Mouse (Mus musculus) stomach, embryonic 16.5 days (tissue): ENCODE data around the gene Pex19. TPM values are rescaled to one million over a fixed set of nuclear protein-coding genes. Genes with fewer than 3 reads are reported as not detected.
A peak's percentile ranks its signal among the peaks of the same experiment; 100 is the strongest.

Experiments
- ATAC-seq: fragments of 200-750 bp; cut with Nextera tagmentation; 2 replicates; pipeline ENCODE4 v1.8.0; 2017; ENCODE audit warnings: moderate number of reproducible peaks, moderate TSS enrichment; ENCODE audit not compliant: insufficient read depth, low FRiP score
- H3K27ac ChIP-seq: fragments of 300-500 bp; sonication (generic); 2 replicates; pipeline ENCODE4 v1.5.1; 2014; ENCODE audit warnings: low read length
- H3K27me3 ChIP-seq: fragments of 300-500 bp; sonication (generic); 2 replicates; pipeline ENCODE4 v1.6.1; 2014; ENCODE audit warnings: low read length, control low read depth, mixed read lengths; ENCODE audit not compliant: control insufficient read depth, insufficient read depth
- H3K36me3 ChIP-seq: fragments of 300-500 bp; sonication (generic); 2 replicates; pipeline ENCODE4 v1.6.1; 2014; ENCODE audit warnings: low read length; ENCODE audit not compliant: control insufficient read depth, insufficient read depth
- H3K4me1 ChIP-seq: fragments of 300-500 bp; sonication (generic); 2 replicates; pipeline ENCODE4 v1.6.1; 2014; ENCODE audit warnings: low read length, control low read depth, mixed read lengths; ENCODE audit not compliant: control insufficient read depth, insufficient read depth
- H3K4me2 ChIP-seq: fragments of 300-500 bp; sonication (generic); 2 replicates; pipeline ENCODE4 v1.6.1; 2014; ENCODE audit warnings: low read depth, low read length, mixed read lengths
- H3K4me3 ChIP-seq: fragments of 300-500 bp; sonication (generic); replicated peaks from 2 replicates; pipeline ENCODE4 v1.5.1; 2014; ENCODE audit warnings: mild to moderate bottlenecking, low read length
- H3K9ac ChIP-seq: fragments of 300-500 bp; sonication (generic); 2 replicates; pipeline ENCODE4 v1.6.1; 2014; ENCODE audit warnings: low read length
- H3K9me3 ChIP-seq: fragments of 300-500 bp; sonication (generic); replicated peaks from 2 replicates; pipeline ENCODE4 v1.6.1; 2016; ENCODE audit warnings: low read length, control low read depth; ENCODE audit not compliant: control insufficient read depth
- WGBS: fragments of 180-500 bp; shearing (Covaris S2); extraction: QIAGEN DNeasy Blood & Tissue Kit; methylation state at CpG from one replicate; pipeline ENCODE4 v1.1.7; 2014; 5-methylcytosine and 5-hydroxymethylcytosine counted together
- polyA plus RNA-seq: library from polyadenylated mRNA; unstranded; fragments of >200 nt; fragmentation: Nextera tagmentation; extraction: Ambion mirVana; gene quantifications from 2 replicates; pipeline ENCODE4 v1.2.1, GENCODE M21; 2015

Pex19 gene
- polyA plus RNA-seq, 1 experiment from 2014 or later: 129 TPM

- peak within 1 kb of the TSS; percentile 94 for H3K9ac ChIP-seq
- ATAC-seq: peak; percentile 99
- H3K9me3 ChIP-seq: no peaks in the 10 kb centered on the region
- peak within 1 kb of the TSS; percentile 95 for H3K27ac ChIP-seq
- H3K4me2 ChIP-seq: peak within 1 kb of the TSS; percentile 85
- no peaks in the 10 kb centered on the region for H3K27me3 ChIP-seq
- 0 out of 2 replicates have a peak, but pooled peaks cover 17% of the 10 kb centered on the region for H3K36me3 ChIP-seq
- WGBS: under 1% methylated on average over 42 of the region's 42 CpGs
- H3K4me3 ChIP-seq: peak within 1 kb of the TSS; percentile 94
- 0 out of 2 replicates have a peak, but pooled peaks cover 4% of the 10 kb centered on the region for H3K4me1 ChIP-seq
Measured at GRCm38 (mm10) chr1:172147835-172148278, 21.3 kb downstream of the Pex19 start, which contains the start of gene Dcaf8. TSS of gene Dcaf8 (plus strand) at chr1:172148084.

- Histone ChIP-seq H3K27ac (peak overlapping the region; percentile 95), H3K4me3 (peak overlapping the region; percentile 94), H3K9me3 (no peaks in the 10 kb centered on the region), H3K36me3 (0 out of 2 replicates have a peak, but pooled peaks cover 21% of the 10 kb centered on the region), H3K4me2 (peak overlapping the region; percentile 85), H3K27me3 (no peaks in the 10 kb centered on the region), H3K4me1 (0 out of 2 replicates have a peak, but pooled peaks cover 4% of the 10 kb centered on the region), H3K9ac (peak overlapping the region; percentile 94)
- peak; percentile 26; the same call in 1 of the 2 replicates for ATAC-seq
- WGBS: under 1% methylated on average over 40 of the region's 40 CpGs
Measured at GRCm38 (mm10) chr1:172148279-172148954, 21.9 kb downstream of the Pex19 start.

- Histone ChIP-seq H3K9ac (peak overlapping the region; percentile 94), H3K9me3 (no peaks in the 10 kb centered on the region), H3K4me3 (peak overlapping the region; percentile 94), H3K4me2 (peak overlapping the region; percentile 85), H3K27me3 (no peaks in the 10 kb centered on the region), H3K36me3 (0 out of 2 replicates have a peak, but pooled peaks cover 25% of the 10 kb centered on the region), H3K27ac (peak overlapping the region; percentile 95), H3K4me1 (0 out of 2 replicates have a peak, but pooled peaks cover 4% of the 10 kb centered on the region)
- 5% methylated on average over 19 of the region's 19 CpGs for WGBS
- no peak for ATAC-seq
Measured at GRCm38 (mm10) chr1:172148955-172149815, 22.6 kb downstream of the Pex19 start.

- H3K9ac ChIP-seq: no peak overlapping the region
- H3K27me3 ChIP-seq: no peaks in the 10 kb centered on the region
- H3K4me1 ChIP-seq: peaks cover 1% of the 10 kb centered on the region; the same call in 1 of the 2 replicates
- no peaks in the 10 kb centered on the region for H3K9me3 ChIP-seq
- H3K36me3 ChIP-seq: 0 out of 2 replicates have a peak, but pooled peaks cover 33% of the 10 kb centered on the region
- no peak overlapping the region for H3K4me3 ChIP-seq
- 86% methylated on average over 3 of the region's 3 CpGs for WGBS
- no peak overlapping the region for H3K27ac ChIP-seq
- H3K4me2 ChIP-seq: no peak overlapping the region
- no peak for ATAC-seq
Measured at GRCm38 (mm10) chr1:172154536-172154935, 28.0 kb downstream of the Pex19 start.

GRCm38 (mm10) chr1:172155518-172155917, 29.0 kb downstream of the Pex19 start:
- Histone ChIP-seq H3K4me3 (no peak overlapping the region), H3K27me3 (no peaks in the 10 kb centered on the region), H3K27ac (no peak overlapping the region), H3K9me3 (no peaks in the 10 kb centered on the region), H3K4me1 (peaks cover 3% of the 10 kb centered on the region; the same call in 1 of the 2 replicates), H3K9ac (no peak overlapping the region), H3K4me2 (no peak overlapping the region), H3K36me3 (0 out of 2 replicates have a peak, but pooled peaks cover 33% of the 10 kb centered on the region)
- ATAC-seq: no peak
- WGBS: 78% methylated on average over 3 of the region's 3 CpGs

GRCm38 (mm10) chr1:172159970-172160369, 33.4 kb downstream of the Pex19 start:
- Histone ChIP-seq H3K9me3 (no peaks in the 10 kb centered on the region), H3K4me2 (no peak overlapping the region), H3K27me3 (no peaks in the 10 kb centered on the region), H3K27ac (no peak overlapping the region), H3K4me1 (peaks cover 9% of the 10 kb centered on the region), H3K9ac (no peak overlapping the region), H3K36me3 (no peaks in the 10 kb centered on the region), H3K4me3 (no peak overlapping the region)
- 18% methylated on average over 4 of the region's 4 CpGs for WGBS
- ATAC-seq: peak; percentile 44; the same call in 1 of the 2 replicates

GRCm38 (mm10) chr1:172160508-172160907, 34.0 kb downstream of the Pex19 start:
- Histone ChIP-seq H3K4me1 (peaks cover 9% of the 10 kb centered on the region), H3K9me3 (no peaks in the 10 kb centered on the region), H3K27ac (peak overlapping the region; percentile 33; the same call in 1 of the 2 replicates), H3K9ac (no peak overlapping the region), H3K4me2 (no peak overlapping the region), H3K36me3 (no peaks in the 10 kb centered on the region), H3K4me3 (no peak overlapping the region), H3K27me3 (no peaks in the 10 kb centered on the region)
- ATAC-seq: peak; percentile 58; the same call in 1 of the 2 replicates

GRCm38 (mm10) chr1:172162009-172162408, 35.5 kb downstream of the Pex19 start:
- Histone ChIP-seq H3K4me3 (no peak overlapping the region), H3K27ac (no peak overlapping the region), H3K4me1 (peaks cover 9% of the 10 kb centered on the region), H3K9me3 (no peaks in the 10 kb centered on the region), H3K4me2 (no peak overlapping the region), H3K27me3 (no peaks in the 10 kb centered on the region), H3K9ac (no peak overlapping the region), H3K36me3 (peaks cover 4% of the 10 kb centered on the region; the same call in 1 of the 2 replicates)
- WGBS: 100% methylated on average over 1 of the region's 1 CpGs
- ATAC-seq: no peak
